Mouse (Mus musculus) heart, postnatal 0 days (tissue): Measurements from ENCODE around the gene Hsd17b1.

Experiments used
- CTCF ChIP-seq: IDR thresholded peaks from 2 replicates; pipeline ENCODE4 v1.5.1; 2016; ENCODE audit warnings: antibody characterized with exemption, control low read depth, low read depth
- EP300 ChIP-seq: IDR thresholded peaks from 2 replicates; pipeline ENCODE4 v1.6.1; 2016; ENCODE audit warnings: antibody characterized with exemption, low read depth

DNA sequence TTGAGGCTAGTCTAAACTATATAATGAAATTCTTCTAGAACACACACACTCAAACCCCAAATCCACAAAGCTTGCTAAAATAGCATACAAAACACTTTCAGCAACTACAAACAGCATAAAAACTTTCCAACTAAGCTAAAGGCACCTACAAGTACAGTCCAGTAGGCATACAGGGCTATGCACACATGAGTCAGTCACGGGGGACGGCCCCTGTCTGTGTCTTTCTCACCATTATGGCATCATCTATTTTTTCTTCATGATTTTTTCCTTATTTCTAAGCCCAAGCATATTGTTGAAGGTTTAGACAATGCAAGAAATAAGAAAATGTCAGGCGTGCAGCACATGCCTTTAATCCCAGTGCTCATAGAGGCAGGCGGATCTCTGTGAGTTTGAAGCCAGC, 33.0 kb downstream of the Hsd17b1 start:
- TF ChIP-seq EP300 (no peak), CTCF (no peak)
